Mouse (Mus musculus): ENCODE measurements around the gene Stpg3. TPM values are rescaled to one million over a fixed set of nuclear protein-coding genes. Genes with fewer than 3 reads are reported as not detected.
A peak's percentile ranks its signal among the peaks of the same experiment; 100 is the strongest.

The Stpg3 gene
- polyA plus RNA-seq, 1 experiment, result not detected

DNA sequence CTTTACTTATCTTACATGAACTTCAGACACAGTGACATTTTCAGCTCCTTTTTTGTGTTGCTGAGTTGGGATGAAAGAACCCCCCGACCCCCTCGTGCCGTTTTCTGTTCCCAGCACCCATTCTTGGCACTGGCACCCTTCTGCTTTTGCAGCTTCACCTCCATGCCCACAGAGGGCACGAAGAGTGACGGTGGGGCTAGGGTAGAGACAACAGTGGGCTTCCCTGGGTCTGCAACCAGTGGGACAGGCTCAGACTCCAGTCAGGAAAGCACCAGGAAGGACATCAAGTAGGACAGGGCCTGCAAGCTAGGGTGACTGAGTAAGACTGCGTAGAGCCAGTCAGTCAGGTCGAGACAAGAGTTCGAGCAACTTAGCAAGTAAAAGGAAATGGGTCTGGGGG is 25.9 kb upstream of the Stpg3 start:
- TF ChIP-seq GATA1 (IDR thresholded peaks at IDR 0.05; ENCODE audit: low read length), result no peak

DNA sequence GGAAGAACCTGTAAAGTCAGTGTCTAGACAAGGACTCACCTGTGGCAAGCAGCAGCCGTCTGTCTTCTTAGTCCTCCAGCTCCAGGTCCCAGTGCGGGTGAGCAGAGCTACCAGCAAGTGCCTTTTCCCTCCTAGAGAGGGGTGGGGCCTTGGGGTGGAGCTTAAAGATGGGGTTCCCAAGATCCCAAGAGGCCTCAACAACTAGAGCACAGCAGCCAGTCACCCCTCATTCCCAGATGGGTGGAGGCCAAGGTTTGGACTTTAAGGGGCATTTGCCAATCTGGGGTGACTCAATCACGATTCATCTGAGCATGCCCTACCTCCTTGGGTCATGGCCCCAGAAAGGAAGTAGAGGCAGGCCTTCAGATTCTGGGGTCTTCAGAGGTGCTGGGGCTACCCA is 25.3 kb upstream of the Stpg3 start:
- no peak for TF ChIP-seq GATA1 (IDR thresholded peaks at IDR 0.05; ENCODE audit: low read length)

- TF ChIP-seq GATA1 (IDR thresholded peaks at IDR 0.05; ENCODE audit: low read length), result no peak
These were observed 23.7 kb upstream of the Stpg3 start for GRCm38 (mm10) chr2:25238106-25238505.

- no peak for TF ChIP-seq GATA1 (IDR thresholded peaks at IDR 0.05; ENCODE audit: low read length)
These were observed 23.1 kb upstream of the Stpg3 start for GRCm38 (mm10) chr2:25237522-25237921.

DNA sequence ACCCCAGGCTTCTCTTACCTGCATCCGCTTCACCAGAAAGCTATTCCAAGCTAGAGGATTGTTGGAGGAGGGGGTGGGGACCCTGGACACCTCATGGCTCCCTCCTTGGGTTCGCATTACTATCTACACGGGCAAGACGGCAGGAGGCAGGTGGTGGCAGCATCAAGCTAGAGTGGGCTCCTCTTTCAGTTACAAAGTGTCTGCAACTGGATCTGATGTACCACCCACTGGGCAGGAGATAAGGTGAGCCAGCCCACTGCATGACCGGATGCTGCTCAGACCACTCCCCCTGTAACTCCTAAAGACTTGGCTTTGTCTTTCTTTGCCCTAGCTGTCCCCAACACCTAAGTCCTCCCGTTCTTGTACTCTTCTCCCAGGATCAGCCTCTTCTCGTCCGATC is 22.2 kb upstream of the Stpg3 start, which contains the start of gene Rnf224:
Gene Rnf224 (minus strand): TSS at position 174 of the 400 bp plus-strand sequence.
- no peak for TF ChIP-seq GATA1 (IDR thresholded peaks at IDR 0.05; ENCODE audit: low read length)

DNA sequence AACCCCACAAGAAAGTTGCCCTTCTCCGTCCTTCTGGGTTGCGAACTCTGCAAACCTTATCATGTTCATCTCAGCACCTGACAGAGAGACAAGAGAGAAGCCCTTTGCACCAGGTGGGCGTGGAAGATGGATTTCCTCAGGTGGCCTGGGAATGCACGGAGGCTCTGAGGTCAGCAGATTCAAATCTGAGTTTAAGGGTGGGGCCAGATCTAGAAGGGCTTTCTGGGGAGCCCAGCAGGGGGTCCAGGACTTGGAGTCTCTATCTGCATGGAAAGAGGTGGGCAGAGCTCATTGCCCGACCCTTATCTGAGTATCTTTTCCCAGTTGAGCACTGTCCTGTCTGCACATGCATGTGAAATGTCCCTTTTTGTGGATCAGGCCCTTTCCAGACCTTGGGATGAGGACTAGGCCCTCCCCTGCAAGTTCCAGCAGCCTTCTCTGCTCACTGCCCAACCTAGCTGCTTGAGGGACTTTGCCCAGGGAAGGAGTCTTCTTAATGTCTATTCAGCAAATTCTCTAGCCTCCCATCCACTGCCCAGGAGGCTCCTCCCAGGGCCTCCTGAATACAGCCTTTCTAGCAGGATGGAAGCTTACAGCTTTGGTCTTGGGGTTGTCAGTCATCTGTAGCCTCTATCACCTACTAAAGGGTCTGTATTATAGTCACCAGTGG is 20.2 kb upstream of the Stpg3 start:
- no peak for TF ChIP-seq GATA1 (IDR thresholded peaks at IDR 0.05; ENCODE audit: low read length)

DNA sequence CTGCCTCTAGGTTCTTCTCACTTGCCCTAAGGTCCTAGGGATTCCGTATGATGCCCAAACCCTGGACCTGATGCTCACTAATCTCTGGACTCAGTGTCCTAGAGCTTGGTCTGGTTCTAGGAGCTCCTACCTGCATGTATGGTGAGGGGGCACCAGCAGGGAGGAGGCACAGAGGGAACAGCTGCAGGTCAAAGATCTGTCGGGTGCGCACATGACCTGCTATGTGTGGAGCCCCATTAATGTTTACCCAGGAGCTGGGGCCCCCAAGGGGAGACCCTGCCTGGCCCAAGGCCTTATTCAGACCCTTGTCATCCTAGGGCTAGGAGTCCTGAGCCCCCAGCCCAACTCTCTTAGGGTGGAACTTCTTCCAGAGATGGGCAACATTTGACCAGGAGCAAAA is 19.6 kb upstream of the Stpg3 start, which contains the start of gene Slc34a3:
Gene Slc34a3 (minus strand): TSS at position 315 of the 400 bp plus-strand sequence.
- no peak for TF ChIP-seq GATA1 (IDR thresholded peaks at IDR 0.05; ENCODE audit: low read length)

DNA sequence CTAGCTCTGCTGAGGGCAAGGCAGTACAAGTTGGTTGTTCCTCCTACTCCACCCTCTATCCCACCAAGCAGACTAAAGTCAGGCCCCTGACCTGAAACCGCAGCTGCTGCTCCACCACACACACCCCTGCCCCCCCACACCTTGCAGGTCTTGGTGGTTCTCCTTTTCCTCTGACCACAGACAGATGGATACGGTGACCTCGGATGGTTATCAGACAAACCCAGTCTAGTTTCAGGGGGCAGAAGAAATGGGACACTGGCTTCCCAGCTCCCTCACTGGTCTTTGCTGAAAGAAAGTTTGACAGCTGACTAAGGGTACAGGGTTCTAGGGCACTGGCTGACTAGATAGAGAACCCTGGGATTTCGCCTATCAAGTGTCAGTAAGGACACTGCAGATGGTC is 19.0 kb upstream of the Stpg3 start:
- TF ChIP-seq GATA1 (IDR thresholded peaks at IDR 0.05; ENCODE audit: low read length), result peak; percentile 66

DNA sequence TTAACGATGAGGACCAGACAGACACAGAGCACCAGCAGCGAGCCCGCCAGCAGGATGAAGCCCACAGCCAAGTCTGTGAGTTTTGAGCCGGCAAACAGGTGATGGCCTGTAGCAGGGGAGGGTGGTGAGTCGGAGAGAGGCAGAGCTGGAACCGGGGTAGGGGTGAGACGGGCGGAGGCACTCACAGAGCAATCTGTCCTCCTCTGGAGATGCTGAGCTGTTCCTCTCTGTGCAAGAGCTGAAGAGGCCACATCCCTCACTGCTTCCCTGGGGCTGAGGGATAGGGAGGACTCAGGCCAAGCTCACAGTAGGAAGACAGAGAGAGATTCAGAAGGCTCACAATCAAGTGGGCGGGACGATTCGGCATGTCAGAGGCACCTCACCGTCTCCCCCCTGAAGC is 16.6 kb upstream of the Stpg3 start:
- TF ChIP-seq GATA1 (IDR thresholded peaks at IDR 0.05; ENCODE audit: low read length), result no peak

GRCm38 (mm10) chr2:25230581-25230980 is 16.1 kb upstream of the Stpg3 start:
- no peak for TF ChIP-seq GATA1 (IDR thresholded peaks at IDR 0.05; ENCODE audit: low read length)

GRCm38 (mm10) chr2:25229582-25229981 is 15.1 kb upstream of the Stpg3 start:
- TF ChIP-seq GATA1 (IDR thresholded peaks at IDR 0.05; ENCODE audit: low read length), result no peak

GRCm38 (mm10) chr2:25228995-25229530 is 14.6 kb upstream of the Stpg3 start:
- no peak for TF ChIP-seq GATA1 (IDR thresholded peaks at IDR 0.05; ENCODE audit: low read length)

DNA sequence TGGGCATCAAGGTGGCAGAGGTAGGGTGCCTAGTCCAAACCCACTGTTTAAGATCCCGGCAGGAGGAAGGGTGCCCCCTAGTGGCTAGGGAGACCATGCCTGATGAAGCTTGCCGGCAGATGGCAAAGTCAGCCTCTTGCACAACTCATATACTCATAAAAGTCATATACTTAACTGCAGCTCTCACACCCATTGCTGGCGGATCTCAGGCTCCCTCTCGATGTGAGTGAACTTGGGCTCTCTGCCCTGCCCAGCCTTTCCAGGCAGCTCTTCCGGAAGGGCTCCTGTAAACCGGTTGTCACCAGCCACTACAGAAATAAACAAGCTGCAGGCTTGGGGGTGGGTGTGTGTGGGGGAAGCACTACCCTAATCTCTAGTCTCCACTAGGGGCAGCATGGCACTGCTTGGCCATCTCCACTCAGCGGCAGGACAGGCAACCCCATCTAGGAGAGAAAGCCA is 14.0 kb upstream of the Stpg3 start:
- TF ChIP-seq GATA1 (IDR thresholded peaks at IDR 0.05; ENCODE audit: low read length), result no peak

DNA sequence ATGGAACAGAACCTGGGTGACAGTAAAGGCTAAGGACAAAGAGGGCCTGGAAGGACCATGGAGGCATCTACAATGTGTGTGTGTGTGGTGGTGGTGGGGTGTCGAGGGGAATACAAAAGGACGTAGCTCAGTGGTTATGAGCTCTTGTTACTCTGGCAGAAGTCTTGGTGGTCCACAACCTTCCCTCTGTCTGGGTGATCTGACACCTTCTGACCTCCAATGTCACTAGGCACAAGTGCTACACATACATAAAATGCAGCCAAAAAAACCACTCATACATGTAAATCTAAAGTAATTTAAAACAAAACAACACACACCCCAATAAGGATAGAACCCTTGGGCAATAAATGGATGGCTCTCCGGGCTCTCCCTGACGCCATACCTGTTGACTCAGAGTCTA is 13.0 kb upstream of the Stpg3 start:
- no peak for TF ChIP-seq GATA1 (IDR thresholded peaks at IDR 0.05; ENCODE audit: low read length)

DNA sequence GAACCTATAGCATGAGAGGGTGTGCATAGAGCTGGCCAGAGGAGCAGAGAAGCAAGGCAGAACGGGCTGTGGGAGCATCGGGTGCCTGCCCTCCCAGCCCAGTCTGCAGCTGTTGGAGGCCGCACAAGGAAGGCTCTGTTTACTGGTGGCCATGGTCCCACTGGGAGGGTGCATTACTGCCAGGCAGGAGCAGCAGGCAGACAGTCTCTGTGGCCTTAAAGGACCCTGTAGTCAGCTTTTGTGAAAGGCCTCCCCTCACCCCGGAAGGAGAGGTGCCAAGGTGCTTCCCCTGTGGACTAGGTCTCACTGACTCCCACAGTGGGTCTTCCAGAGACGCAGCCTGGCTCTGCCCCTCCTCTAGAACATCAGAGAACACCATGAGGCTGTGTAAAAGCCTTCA is 12.4 kb upstream of the Stpg3 start:
- no peak for TF ChIP-seq GATA1 (IDR thresholded peaks at IDR 0.05; ENCODE audit: low read length)

GRCm38 (mm10) chr2:25225811-25226379 is 11.5 kb upstream of the Stpg3 start:
- no peak for TF ChIP-seq GATA1 (IDR thresholded peaks at IDR 0.05; ENCODE audit: low read length)

Measured in G1E-ER4 (cell line).